In genomic region chr15:78788042-78788441, GRCm38 (mm10) we compare ENCODE assay signal across 10 mouse cellular contexts. TPM values are rescaled to one million over a fixed set of nuclear protein-coding genes. Genes with fewer than 3 reads are reported as not detected.
DNase-seq lines count a peak whose midpoint lies in the region; ATAC-seq and TF ChIP-seq lines count a peak whose summit lies in the region.
"Had no signal": no experiment of that assay in that cellular context is flagged by ENCODE, and none has a peak within 500 bp of the region (broad histone marks: within the 10 kb centered on the region; RNA-seq: fewer than 3 reads in every experiment).

No protein-coding gene starts in this region.

- H3K4me1 ChIP-seq in liver, adult 2 months (ENCODE audit: control insufficient read depth, insufficient read depth, low read length) = peaks cover 9% of the 10 kb centered on the region
- peaks cover 23 to 25% of the 10 kb centered on the region in 2 experiments for H3K4me1 ChIP-seq in heart, embryonic 14.5 days (ENCODE audit: control insufficient read depth in 2 of 2, insufficient read depth in 2 of 2, low read length in 2 of 2)
- peaks cover 31% of the 10 kb centered on the region for H3K4me1 ChIP-seq in intestine, embryonic 15.5 days (replicated peaks)

- H3K27ac ChIP-seq in liver, adult 2 months (replicated peaks; ENCODE audit: insufficient read depth, low read depth, low read length) = peak overlapping the region; percentile 50
- peak overlapping the region; percentile 70 to 83 for H3K27ac ChIP-seq in heart, embryonic 14.5 days (replicated peaks in 1 of 2; ENCODE audit: control insufficient read depth in 1 of 2, insufficient read depth in 1 of 2, low read depth in 2 of 2, low read length in 2 of 2)
- H3K27ac ChIP-seq in intestine, embryonic 15.5 days = peak overlapping the region; percentile 52

- WGBS in liver, adult 2 months = 88% methylated on average over 3 of the region's 3 CpGs
- 71% methylated on average over 3 of the region's 3 CpGs for WGBS in heart, embryonic 14.5 days
- 68% methylated on average over 3 of the region's 3 CpGs for WGBS in intestine, embryonic 15.5 days

- H3K4me3 ChIP-seq in liver, adult 2 months (ENCODE audit: insufficient read depth, low read depth, low read length) = no peak overlapping the region
- H3K4me3 ChIP-seq in heart, embryonic 14.5 days (ENCODE audit: control insufficient read depth in 1 of 2, insufficient read depth in 1 of 2, low read depth in 1 of 2, low read length in 2 of 2) = no peak overlapping the region
- H3K4me3 ChIP-seq in intestine, embryonic 15.5 days (replicated peaks) = no peak overlapping the region

- no peak for ATAC-seq in heart, embryonic 14.5 days (ENCODE audit: insufficient number of reproducible peaks, insufficient read depth, low FRiP score, low read depth)
- ATAC-seq in intestine, embryonic 15.5 days = 0 out of 2 replicates have a peak, but pooled peaks have one; percentile 24

- H3K9me3 ChIP-seq in heart, embryonic 14.5 days (ENCODE audit: control insufficient read depth, low read length) = no peaks in the 10 kb centered on the region
- H3K9me3 ChIP-seq in intestine, embryonic 15.5 days = no peaks in the 10 kb centered on the region

- TF ChIP-seq POLR2A in liver, adult 2 months (IDR thresholded peaks at IDR 0.05; ENCODE audit: extremely low read depth, insufficient read depth, low read length) = no peak

- no peak for TF ChIP-seq CTCF in liver, adult 2 months (IDR thresholded peaks at IDR 0.05; ENCODE audit: low read depth, low read length)

- no peaks in the 10 kb centered on the region; the same call in 1 of the 2 replicates for H3K79me2 ChIP-seq in liver, adult 2 months (ENCODE audit: control insufficient read depth, insufficient read depth, low read length)

- peak overlapping the region; percentile 13 for H3K4me2 ChIP-seq in heart, embryonic 14.5 days (ENCODE audit: low read length)
- no peak overlapping the region; the same call in 1 of the 2 replicates for H3K4me2 ChIP-seq in intestine, embryonic 15.5 days (replicated peaks)

- no peak overlapping the region for H3K9ac ChIP-seq in liver, adult 2 months (ENCODE audit: low read depth, low read length)
- peak overlapping the region; percentile 11; the same call in 1 of the 2 replicates for H3K9ac ChIP-seq in heart, embryonic 14.5 days (ENCODE audit: low read length)
- H3K9ac ChIP-seq in intestine, embryonic 15.5 days = no peak overlapping the region

- H3K36me3 ChIP-seq in liver, adult 2 months (ENCODE audit: control insufficient read depth, insufficient read depth, low read length) = peaks cover 2% of the 10 kb centered on the region; the same call in 1 of the 2 replicates
- H3K36me3 ChIP-seq in heart, embryonic 14.5 days (ENCODE audit: control insufficient read depth, insufficient read depth, low read length) = peaks cover 19% of the 10 kb centered on the region
- no peaks in the 10 kb centered on the region for H3K36me3 ChIP-seq in intestine, embryonic 15.5 days

- H3K27me3 ChIP-seq in liver, adult 2 months (ENCODE audit: control insufficient read depth, insufficient read depth, low read length) = no peaks in the 10 kb centered on the region
- H3K27me3 ChIP-seq in heart, embryonic 14.5 days (ENCODE audit: control insufficient read depth, insufficient read depth, low read length) = no peaks in the 10 kb centered on the region
- no peaks in the 10 kb centered on the region for H3K27me3 ChIP-seq in intestine, embryonic 15.5 days (replicated peaks)

- no peak for DNase-seq in liver, adult 2 months (ENCODE audit: extremely low read depth, low read depth, low spot score)
- no peak for DNase-seq in liver
- DNase-seq in lung, postnatal 4 days = peak; percentile 49 to 70
- no peak for DNase-seq in adrenal gland, adult 18-20 months (ENCODE audit: low spot score in 2 of 2)
- DNase-seq in layer of hippocampus, postnatal 36 days = no peak
- DNase-seq: adrenal gland, postnatal 14 days; cerebellum, postnatal 14 days; spleen, adult 18-20 months had no signal

RNA-seq across cellular contexts. Expression of gene Mfng, which starts 14.8 kb away (rescaled TPM):
- total RNA-seq in liver, adult 2 months (2014; rRNA removed) = 0.74 and 1.1 TPM in 2 replicates
- polyA plus RNA-seq in liver, adult 2 months (2012; rRNA removed) = 1.2 and 2.3 TPM in 2 replicates
- polyA plus RNA-seq in heart, embryonic 14.5 days (2014; fragmentation: Nextera tagmentation; extraction: Ambion mirVana) = 8.2 and 8.3 TPM in 2 replicates
- 19.7 and 20.4 TPM in 2 replicates for polyA plus RNA-seq in intestine, embryonic 15.5 days (2015; fragmentation: Nextera tagmentation; extraction: Ambion mirVana)
- total RNA-seq in adrenal gland, adult 18-20 months (2021) = 10 to 100 TPM; 11.8 to 21.4 TPM
- 1 to 10 TPM; 5.4 to 6.2 TPM for total RNA-seq in layer of hippocampus, postnatal 36 days (2021)

RNA-seq across cellular contexts. Expression of gene Card10, which starts 14.8 kb away (rescaled TPM):
- 2.7 and 4.3 TPM in 2 replicates for total RNA-seq in liver, adult 2 months (2014; rRNA removed)
- 15.0 and 18.7 TPM in 2 replicates for polyA plus RNA-seq in liver, adult 2 months (2012; rRNA removed)
- 6.5 and 7.1 TPM in 2 replicates for polyA plus RNA-seq in heart, embryonic 14.5 days (2014; fragmentation: Nextera tagmentation; extraction: Ambion mirVana)
- 6.9 and 7.3 TPM in 2 replicates for polyA plus RNA-seq in intestine, embryonic 15.5 days (2015; fragmentation: Nextera tagmentation; extraction: Ambion mirVana)
- total RNA-seq in adrenal gland, adult 18-20 months (2021) = 1 to 10 TPM; 5.6 to 8.1 TPM
- 1 to 10 TPM; 5.1 to 5.8 TPM for total RNA-seq in layer of hippocampus, postnatal 36 days (2021)

RNA-seq across cellular contexts. Expression of gene Cdc42ep1, which starts 54.4 kb away (rescaled TPM):
- 6.5 and 8.5 TPM in 2 replicates for total RNA-seq in liver, adult 2 months (2014; rRNA removed)
- polyA plus RNA-seq in liver, adult 2 months (2012; rRNA removed) = 39.7 and 42.7 TPM in 2 replicates
- polyA plus RNA-seq in heart, embryonic 14.5 days (2014; fragmentation: Nextera tagmentation; extraction: Ambion mirVana) = 29.0 and 30.1 TPM in 2 replicates
- 44.0 and 47.5 TPM in 2 replicates for polyA plus RNA-seq in intestine, embryonic 15.5 days (2015; fragmentation: Nextera tagmentation; extraction: Ambion mirVana)
- total RNA-seq in adrenal gland, adult 18-20 months (2021) = 10 to 100 TPM; 36.2 to 53.1 TPM
- 10 to 100 TPM; 12.4 to 13.2 TPM for total RNA-seq in layer of hippocampus, postnatal 36 days (2021)

Comparison
In these comparisons a context has a peak if more than half of its experiments do, and no peak if none do; other contexts are left out.
1. DNase-seq: peak in lung, postnatal 4 days (2 of 2); none in liver, adult 2 months (single experiment), liver (single experiment), adrenal gland, adult 18-20 months (0 of 2) and layer of hippocampus, postnatal 36 days (0 of 2).
2. Peak in every context shown above with its lines, with median percentiles within 50 percentile points of each other: H3K27ac ChIP-seq.